Mouse (Mus musculus): ENCODE measurements around the gene Upk3a.
"Not testable (repeated sequence)": the region's sequence is repeated elsewhere in the genome, so short reads cannot be mapped to it uniquely, and the experiment has no call there.

DNA sequence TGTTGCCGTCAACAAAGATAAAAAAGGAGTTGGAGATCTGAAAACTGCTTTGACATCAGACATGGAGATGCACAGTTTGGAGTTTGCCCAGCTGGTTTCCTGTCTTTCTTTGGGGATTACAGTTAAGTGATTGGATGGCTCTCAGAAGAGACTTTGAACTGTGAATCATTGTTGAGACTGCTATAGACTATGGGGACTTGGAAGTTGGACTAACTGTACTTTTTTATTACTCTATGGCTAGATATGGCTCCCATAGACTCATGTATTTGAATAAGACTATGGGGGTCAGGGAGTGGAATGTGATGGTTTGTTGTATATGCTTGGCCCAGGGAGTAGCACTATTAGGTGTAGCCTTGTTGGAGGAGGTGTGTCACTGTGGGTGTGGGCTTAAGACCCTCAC is 13.7 kb downstream of the Upk3a start:
- TF ChIP-seq TAL1, GATA1 (IDR thresholded peaks at IDR 0.05; ENCODE audit: low read length): not testable (repeated sequence)

Data from erythroblast, embryonic 14.5 days (primary cell).